Mouse (Mus musculus): ENCODE data around the gene Gsto1. TPM values are rescaled to one million over a fixed set of nuclear protein-coding genes. Genes with fewer than 3 reads are reported as not detected.
A peak's percentile ranks its signal among the peaks of the same experiment; 100 is the strongest.

The Gsto1 gene
- 119 and 123 TPM in 2 replicates for polyA plus RNA-seq (2016; fragmentation: Nextera tagmentation; extraction: Ambion mirVana)

GRCm38 (mm10) chr19:47854796-47855783 lies at the start of gene Gsto1:
Gsto1 (plus strand) TSS chr19:47854970.
- no peaks in the 10 kb centered on the region for H3K9me3 ChIP-seq (replicated peaks)
- H3K9ac ChIP-seq = peak within 1 kb of the TSS; percentile 72
- H3K36me3 ChIP-seq = peaks cover 25% of the 10 kb centered on the region
- under 1% methylated on average over 59 of the region's 60 CpGs for WGBS (ENCODE audit: insufficient replicate concordance)
- 0 out of 2 replicates have a peak, but pooled peaks cover 7% of the 10 kb centered on the region for H3K27me3 ChIP-seq (replicated peaks)
- H3K4me2 ChIP-seq = peak within 1 kb of the TSS; percentile 84
- H3K4me3 ChIP-seq = peak within 1 kb of the TSS; percentile 60
- peak within 1 kb of the TSS; percentile 63 for H3K27ac ChIP-seq
- H3K4me1 ChIP-seq = peaks cover 26% of the 10 kb centered on the region
- ATAC-seq = peak; percentile 90

GRCm38 (mm10) chr19:47812091-47812490 lies 42.7 kb upstream of the Gsto1 start:
- no peak overlapping the region for H3K4me3 ChIP-seq
- no peaks in the 10 kb centered on the region for H3K9me3 ChIP-seq (replicated peaks)
- no peaks in the 10 kb centered on the region for H3K36me3 ChIP-seq
- no peak overlapping the region for H3K9ac ChIP-seq
- H3K27me3 ChIP-seq (replicated peaks) = no peaks in the 10 kb centered on the region
- no peak for ATAC-seq
- no peak overlapping the region for H3K27ac ChIP-seq
- WGBS (ENCODE audit: insufficient replicate concordance) = 69% methylated on average over 10 of the region's 10 CpGs
- H3K4me1 ChIP-seq = no peaks in the 10 kb centered on the region
- no peak overlapping the region for H3K4me2 ChIP-seq

GRCm38 (mm10) chr19:47814721-47815120 lies 40.0 kb upstream of the Gsto1 start:
- Histone ChIP-seq H3K27me3 (replicated peaks) (no peaks in the 10 kb centered on the region), H3K9me3 (replicated peaks) (no peaks in the 10 kb centered on the region), H3K9ac (no peak overlapping the region), H3K36me3 (no peaks in the 10 kb centered on the region), H3K27ac (no peak overlapping the region), H3K4me3 (no peak overlapping the region), H3K4me1 (no peaks in the 10 kb centered on the region), H3K4me2 (no peak overlapping the region)
- ATAC-seq = no peak
- 61% methylated on average over 5 of the region's 5 CpGs for WGBS (ENCODE audit: insufficient replicate concordance)

DNA sequence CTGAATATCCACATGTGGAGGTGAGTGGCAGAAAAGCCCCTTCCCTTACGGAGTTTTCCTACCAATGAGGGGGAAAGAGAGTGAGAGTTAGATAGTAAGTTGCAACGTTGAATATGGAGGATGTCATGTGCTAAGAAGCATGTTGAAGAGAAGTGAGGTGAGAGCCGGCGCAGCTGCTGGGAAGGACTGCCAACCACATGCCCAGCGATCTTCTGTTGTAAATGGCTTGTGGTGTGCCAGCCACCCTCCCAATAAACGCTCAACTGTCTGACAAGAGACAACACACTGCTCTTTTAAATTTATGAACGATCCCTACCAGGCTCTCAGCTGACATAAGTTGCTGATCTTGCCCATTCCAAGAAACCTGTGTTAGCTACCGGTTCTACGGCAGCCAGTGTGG lies 37.1 kb upstream of the Gsto1 start:
- no peaks in the 10 kb centered on the region for H3K9me3 ChIP-seq (replicated peaks)
- peaks cover 12% of the 10 kb centered on the region for H3K27me3 ChIP-seq (replicated peaks)
- no peak overlapping the region for H3K9ac ChIP-seq
- ATAC-seq = no peak
- 69% methylated on average over 9 of the region's 9 CpGs for WGBS (ENCODE audit: insufficient replicate concordance)
- no peaks in the 10 kb centered on the region for H3K36me3 ChIP-seq
- no peak overlapping the region for H3K4me3 ChIP-seq
- no peak overlapping the region for H3K4me2 ChIP-seq
- H3K27ac ChIP-seq = no peak overlapping the region
- no peaks in the 10 kb centered on the region for H3K4me1 ChIP-seq

DNA sequence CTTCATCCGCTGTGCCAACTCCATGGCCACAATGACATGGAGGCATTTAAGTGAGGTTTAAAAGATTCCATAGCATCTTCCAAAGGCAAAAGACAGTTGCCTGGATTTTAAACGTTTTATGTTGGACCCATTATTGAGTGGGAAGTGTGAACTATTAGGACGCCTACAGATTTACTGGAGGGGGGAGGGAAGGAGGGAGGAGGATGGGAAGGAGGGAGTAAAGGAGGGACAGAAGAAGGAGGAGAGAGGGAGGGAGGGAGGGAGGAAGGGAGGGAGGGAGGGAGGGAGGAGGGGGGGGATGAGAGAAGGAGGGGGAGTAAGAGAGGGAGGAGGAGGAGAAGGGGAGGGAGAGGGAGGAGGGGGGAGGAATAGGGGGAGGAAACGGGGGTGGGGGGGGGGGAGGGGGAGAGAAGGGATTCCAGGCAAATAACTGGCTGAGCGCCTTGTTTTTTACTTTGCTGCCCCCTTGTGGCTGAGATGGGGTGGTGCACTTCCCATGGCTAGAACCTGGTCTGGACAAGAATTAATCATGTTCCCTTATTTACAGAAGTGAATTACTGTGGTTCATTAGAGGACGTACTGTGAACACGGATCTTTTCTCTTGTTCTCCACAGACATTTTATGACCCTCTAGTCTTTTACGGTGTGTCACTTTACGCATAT lies 33.8 kb upstream of the Gsto1 start:
- no peak for ATAC-seq
- Histone ChIP-seq H3K4me3 (no peak overlapping the region), H3K9me3 (replicated peaks) (no peaks in the 10 kb centered on the region), H3K4me1 (no peaks in the 10 kb centered on the region), H3K36me3 (no peaks in the 10 kb centered on the region), H3K4me2 (no peak overlapping the region), H3K9ac (no peak overlapping the region), H3K27me3 (replicated peaks) (peaks cover 14% of the 10 kb centered on the region), H3K27ac (no peak overlapping the region)
- 19% methylated on average over 8 of the region's 9 CpGs for WGBS (ENCODE audit: insufficient replicate concordance)

GRCm38 (mm10) chr19:47821494-47821872 lies 33.3 kb upstream of the Gsto1 start:
- H3K4me2 ChIP-seq = no peak overlapping the region
- no peak for ATAC-seq
- no peak overlapping the region for H3K9ac ChIP-seq
- peaks cover 14% of the 10 kb centered on the region for H3K27me3 ChIP-seq (replicated peaks)
- no peaks in the 10 kb centered on the region for H3K4me1 ChIP-seq
- no peaks in the 10 kb centered on the region for H3K9me3 ChIP-seq (replicated peaks)
- no peaks in the 10 kb centered on the region for H3K36me3 ChIP-seq
- no peak overlapping the region for H3K4me3 ChIP-seq
- WGBS (ENCODE audit: insufficient replicate concordance) = 21% methylated on average over 7 of the region's 7 CpGs
- no peak overlapping the region for H3K27ac ChIP-seq

- Histone ChIP-seq H3K27ac (no peak overlapping the region), H3K4me2 (no peak overlapping the region), H3K9me3 (replicated peaks) (no peaks in the 10 kb centered on the region), H3K4me3 (no peak overlapping the region), H3K9ac (no peak overlapping the region), H3K36me3 (no peaks in the 10 kb centered on the region), H3K27me3 (replicated peaks) (peaks cover 14% of the 10 kb centered on the region), H3K4me1 (no peaks in the 10 kb centered on the region)
- WGBS (ENCODE audit: insufficient replicate concordance) = 17% methylated on average over 8 of the region's 8 CpGs
- no peak for ATAC-seq
Observed at GRCm38 (mm10) chr19:47822143-47822796, 32.5 kb upstream of the Gsto1 start.

DNA sequence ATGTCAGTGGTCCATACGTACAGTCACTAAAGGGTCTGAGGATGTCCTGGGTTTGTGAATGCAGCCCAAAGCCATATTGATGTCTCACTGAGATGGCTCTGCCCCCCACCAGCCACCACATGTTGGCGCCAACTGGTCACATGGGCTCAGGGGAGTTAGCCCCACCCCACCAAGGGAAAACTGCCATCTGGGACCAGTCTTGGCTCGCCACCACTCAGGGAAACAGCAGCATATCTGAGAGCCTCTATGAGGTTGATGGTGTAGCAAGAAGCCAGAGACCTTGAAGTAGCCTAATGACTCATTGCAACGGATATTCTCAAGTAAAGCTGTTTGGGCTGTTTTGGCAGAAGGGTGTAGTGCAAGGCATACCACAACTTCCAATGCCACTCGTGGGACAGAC lies 30.7 kb upstream of the Gsto1 start:
- ATAC-seq = no peak
- Histone ChIP-seq H3K27ac (no peak overlapping the region), H3K4me1 (no peaks in the 10 kb centered on the region), H3K4me2 (no peak overlapping the region), H3K9ac (no peak overlapping the region), H3K36me3 (no peaks in the 10 kb centered on the region), H3K27me3 (replicated peaks) (peaks cover 14% of the 10 kb centered on the region), H3K9me3 (replicated peaks) (no peaks in the 10 kb centered on the region), H3K4me3 (no peak overlapping the region)
- WGBS (ENCODE audit: insufficient replicate concordance) = 65% methylated on average over 5 of the region's 5 CpGs

GRCm38 (mm10) chr19:47829913-47830450 lies 24.8 kb upstream of the Gsto1 start:
- no peak for ATAC-seq
- Histone ChIP-seq H3K4me2 (no peak overlapping the region), H3K9ac (no peak overlapping the region), H3K4me3 (no peak overlapping the region), H3K4me1 (no peaks in the 10 kb centered on the region), H3K36me3 (no peaks in the 10 kb centered on the region), H3K27ac (no peak overlapping the region), H3K27me3 (replicated peaks) (peaks cover 5% of the 10 kb centered on the region; the same call in 1 of the 2 replicates), H3K9me3 (replicated peaks) (no peaks in the 10 kb centered on the region)
- 74% methylated on average over 14 of the region's 14 CpGs for WGBS (ENCODE audit: insufficient replicate concordance)

- 85% methylated on average over 8 of the region's 8 CpGs for WGBS (ENCODE audit: insufficient replicate concordance)
- no peaks in the 10 kb centered on the region for H3K4me1 ChIP-seq
- H3K9ac ChIP-seq = no peak overlapping the region
- H3K9me3 ChIP-seq (replicated peaks) = no peaks in the 10 kb centered on the region
- H3K27ac ChIP-seq = no peak overlapping the region
- no peak overlapping the region for H3K4me3 ChIP-seq
- no peak overlapping the region for H3K4me2 ChIP-seq
- ATAC-seq = no peak
- H3K36me3 ChIP-seq = no peaks in the 10 kb centered on the region
- peaks cover 5% of the 10 kb centered on the region; the same call in 1 of the 2 replicates for H3K27me3 ChIP-seq (replicated peaks)
Observed at GRCm38 (mm10) chr19:47831111-47831510, 23.7 kb upstream of the Gsto1 start.

GRCm38 (mm10) chr19:47832316-47832715 lies 22.5 kb upstream of the Gsto1 start:
- H3K4me1 ChIP-seq = peaks cover 5% of the 10 kb centered on the region
- no peaks in the 10 kb centered on the region for H3K36me3 ChIP-seq
- no peak overlapping the region for H3K4me3 ChIP-seq
- no peak overlapping the region for H3K27ac ChIP-seq
- no peak overlapping the region for H3K9ac ChIP-seq
- no peaks in the 10 kb centered on the region for H3K9me3 ChIP-seq (replicated peaks)
- ATAC-seq = no peak
- 73% methylated on average over 16 of the region's 16 CpGs for WGBS (ENCODE audit: insufficient replicate concordance)
- peaks cover 16% of the 10 kb centered on the region for H3K27me3 ChIP-seq (replicated peaks)
- H3K4me2 ChIP-seq = no peak overlapping the region
